Mouse (Mus musculus): ENCODE measurements around the gene Gpatch11. TPM values are rescaled to one million over a fixed set of nuclear protein-coding genes. Genes with fewer than 3 reads are reported as not detected.

Gpatch11 gene
- total and polyA plus RNA-seq, 3 experiments, result 4.4 to 39.9 (median 26.8) TPM

DNA sequence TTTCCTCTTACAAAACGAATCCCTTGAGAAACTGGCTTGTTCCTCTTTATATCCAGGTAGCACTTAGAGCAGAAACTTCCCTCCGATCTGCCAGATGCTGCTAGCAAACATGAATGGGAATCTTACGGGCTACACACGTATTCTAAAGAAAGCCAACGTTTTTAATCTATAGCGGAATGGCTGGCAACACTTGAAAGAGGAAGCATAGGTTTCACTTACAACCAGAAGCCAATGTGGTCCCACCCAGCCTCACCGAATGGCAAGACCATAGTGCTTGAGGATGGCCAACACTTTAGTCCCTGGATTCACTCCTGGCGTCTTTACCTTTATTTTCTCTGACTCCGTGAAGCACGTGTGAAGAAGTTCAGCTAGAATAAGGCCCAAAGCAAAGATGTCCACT is 20.9 kb downstream of the Gpatch11 start:
- H3K36me3 ChIP-seq (replicated peaks), result peaks cover 75% of the 10 kb centered on the region
- DNase-seq (ENCODE audit: low spot score) (no peak), ATAC-seq (ENCODE audit: extremely low read depth, insufficient number of reproducible peaks, low FRiP score, poor library complexity, severe bottlenecking) (no peak)
- H3K27me3 ChIP-seq (ENCODE audit: insufficient read depth, low read length), result no peaks in the 10 kb centered on the region
- TF ChIP-seq GATA1 (IDR thresholded peaks at IDR 0.05; ENCODE audit: borderline replicate concordance, low read length) (no peak), GATA2 (IDR thresholded peaks at IDR 0.05; ENCODE audit: borderline replicate concordance, low read depth, low read length) (no peak), POLR2AphosphoS5 (IDR thresholded peaks at IDR 0.05; ENCODE audit: insufficient replicate concordance, low read depth, low read length) (no peak)
- H3K4me3 ChIP-seq (ENCODE audit: low read depth, low read length), result no peak overlapping the region
- H3K4me1 ChIP-seq (ENCODE audit: insufficient read depth, low read depth, low read length), result no peaks in the 10 kb centered on the region
- no peaks in the 10 kb centered on the region for H3K9me3 ChIP-seq (replicated peaks)

DNA sequence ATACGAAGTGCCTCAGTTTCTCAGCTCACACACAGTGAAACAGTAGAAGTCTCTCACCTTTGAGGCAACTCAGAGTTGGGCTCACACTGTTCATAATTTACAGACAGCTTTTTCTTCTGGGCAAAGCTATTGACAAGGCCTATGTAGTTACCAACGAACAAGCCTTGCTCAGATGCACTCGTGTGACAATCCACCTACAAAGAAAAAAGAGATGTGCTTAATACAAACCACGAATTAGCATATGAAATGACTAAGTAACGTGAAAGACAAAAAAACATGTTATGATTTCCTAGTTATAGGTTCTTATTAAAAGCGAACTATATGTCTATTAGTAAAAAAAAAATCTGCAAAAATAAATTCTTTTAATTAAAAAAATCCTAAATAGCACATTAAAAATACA is 38.5 kb downstream of the Gpatch11 start:
- peaks cover 4% of the 10 kb centered on the region; the same call in 1 of the 2 replicates for H3K4me1 ChIP-seq (ENCODE audit: insufficient read depth, low read depth, low read length)
- ATAC-seq (ENCODE audit: extremely low read depth, insufficient number of reproducible peaks, low FRiP score, poor library complexity, severe bottlenecking) (no peak), DNase-seq (ENCODE audit: low spot score) (no peak)
- H3K27me3 ChIP-seq (ENCODE audit: insufficient read depth, low read length), result no peaks in the 10 kb centered on the region
- H3K4me3 ChIP-seq (ENCODE audit: low read depth, low read length), result no peak overlapping the region
- no peaks in the 10 kb centered on the region for H3K9me3 ChIP-seq (replicated peaks)
- TF ChIP-seq GATA1 (IDR thresholded peaks at IDR 0.05; ENCODE audit: borderline replicate concordance, low read length), result no peak
- TF ChIP-seq GATA2 (IDR thresholded peaks at IDR 0.05; ENCODE audit: borderline replicate concordance, low read depth, low read length), result no peak
- TF ChIP-seq TAL1 (conservative IDR thresholded peaks at IDR 0.05; ENCODE audit: low read depth, low read length), result no peak
- no peak for TF ChIP-seq CTCF (IDR thresholded peaks at IDR 0.05; ENCODE audit: low read depth, low read length)
- no peak for TF ChIP-seq POLR2AphosphoS5 (IDR thresholded peaks at IDR 0.05; ENCODE audit: insufficient replicate concordance, low read depth, low read length)
- peaks cover 83% of the 10 kb centered on the region for H3K36me3 ChIP-seq (replicated peaks)

DNA sequence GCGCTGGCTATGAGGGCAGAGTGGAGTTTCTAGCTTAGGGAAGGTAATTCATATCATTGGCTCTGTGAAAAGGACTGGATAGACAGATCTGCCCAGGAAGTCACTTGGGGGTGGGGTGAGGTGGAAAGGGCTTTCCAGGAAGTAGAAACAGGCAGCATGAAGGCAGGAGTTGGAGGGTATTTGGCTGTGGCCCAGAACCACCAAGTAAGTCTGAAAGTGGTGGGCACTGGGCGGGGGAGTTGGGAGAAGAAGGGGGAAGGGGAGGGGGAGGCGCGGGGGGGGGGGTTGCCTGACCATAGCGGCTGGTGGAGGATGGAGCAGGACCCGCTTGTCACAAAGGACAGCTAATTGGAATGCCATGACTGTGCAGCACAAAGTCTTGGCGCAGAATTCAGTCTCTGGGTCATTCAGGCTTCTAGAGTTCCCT is 46.5 kb downstream of the Gpatch11 start:
- Histone ChIP-seq H3K4me1 (ENCODE audit: insufficient read depth, low read depth, low read length) (peaks cover 17% of the 10 kb centered on the region), H3K9me3 (replicated peaks) (0 out of 2 replicates have a peak, but pooled peaks cover 2% of the 10 kb centered on the region), H3K27me3 (ENCODE audit: insufficient read depth, low read length) (no peaks in the 10 kb centered on the region), H3K4me3 (ENCODE audit: low read depth, low read length) (peak overlapping the region; percentile 77), H3K36me3 (replicated peaks) (peaks cover 37% of the 10 kb centered on the region)
- peak; percentile 29 for DNase-seq (ENCODE audit: low spot score)
- peak; percentile 19; the same call in 1 of the 2 replicates for ATAC-seq (ENCODE audit: extremely low read depth, insufficient number of reproducible peaks, low FRiP score, poor library complexity, severe bottlenecking)
- TF ChIP-seq CTCF (IDR thresholded peaks at IDR 0.05; ENCODE audit: low read depth, low read length), result no peak
- TF ChIP-seq POLR2AphosphoS5 (IDR thresholded peaks at IDR 0.05; ENCODE audit: insufficient replicate concordance, low read depth, low read length), result no peak
- no peak for TF ChIP-seq GATA1 (IDR thresholded peaks at IDR 0.05; ENCODE audit: borderline replicate concordance, low read length)
- TF ChIP-seq TAL1 (conservative IDR thresholded peaks at IDR 0.05; ENCODE audit: low read depth, low read length), result no peak
- TF ChIP-seq GATA2 (IDR thresholded peaks at IDR 0.05; ENCODE audit: borderline replicate concordance, low read depth, low read length), result no peak

DNA sequence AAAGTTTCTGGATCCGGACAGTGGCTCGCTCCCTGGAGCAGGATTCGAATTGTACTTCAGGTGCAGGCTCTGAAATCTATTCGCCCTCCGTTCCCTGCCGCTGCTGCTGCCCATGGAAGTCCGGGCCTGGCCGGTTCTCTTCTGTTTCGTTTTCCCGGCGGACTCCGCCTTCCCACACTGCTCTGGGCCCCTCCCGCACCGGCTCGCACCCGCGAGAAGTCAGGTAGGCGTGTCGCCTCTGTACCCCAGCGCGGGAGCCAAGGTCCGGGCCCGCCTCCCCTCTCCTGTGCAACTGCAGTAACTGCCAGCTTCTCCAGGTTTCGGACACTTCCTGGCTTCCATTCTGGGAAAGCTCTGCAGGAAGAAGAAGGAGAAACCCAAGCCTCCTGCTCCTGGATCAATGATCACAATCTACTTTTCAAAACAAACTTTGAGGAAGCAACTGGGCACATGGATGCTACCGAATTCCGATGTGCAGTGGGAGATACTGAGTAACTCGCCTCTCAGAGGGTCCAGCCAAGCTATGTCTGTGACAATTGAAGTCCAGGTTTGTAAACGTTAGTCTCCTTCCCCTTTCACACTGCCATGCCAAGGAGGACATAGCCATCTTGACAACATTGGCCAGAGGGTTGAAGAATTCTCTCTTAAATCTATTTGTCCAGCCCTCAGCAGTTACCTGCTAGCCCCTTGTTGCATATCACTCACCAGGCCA is 47.2 kb downstream of the Gpatch11 start, which contains the start of gene Eif2ak2:
Gene Eif2ak2 (minus strand): TSS at position 173 of the 712 bp plus-strand sequence.
- Histone ChIP-seq H3K36me3 (replicated peaks) (peaks cover 32% of the 10 kb centered on the region), H3K4me3 (ENCODE audit: low read depth, low read length) (peak within 1 kb of the TSS; percentile 77), H3K4me1 (ENCODE audit: insufficient read depth, low read depth, low read length) (peaks cover 17% of the 10 kb centered on the region), H3K27me3 (ENCODE audit: insufficient read depth, low read length) (no peaks in the 10 kb centered on the region), H3K9me3 (replicated peaks) (0 out of 2 replicates have a peak, but pooled peaks cover 2% of the 10 kb centered on the region)
- DNase-seq (ENCODE audit: low spot score), result peak; percentile 87
- TF ChIP-seq GATA1 (IDR thresholded peaks at IDR 0.05; ENCODE audit: borderline replicate concordance, low read length), result no peak
- TF ChIP-seq POLR2AphosphoS5 (IDR thresholded peaks at IDR 0.05; ENCODE audit: insufficient replicate concordance, low read depth, low read length), result no peak
- no peak for TF ChIP-seq CTCF (IDR thresholded peaks at IDR 0.05; ENCODE audit: low read depth, low read length)
- peak; percentile 98 for ATAC-seq (ENCODE audit: extremely low read depth, insufficient number of reproducible peaks, low FRiP score, poor library complexity, severe bottlenecking)

DNA sequence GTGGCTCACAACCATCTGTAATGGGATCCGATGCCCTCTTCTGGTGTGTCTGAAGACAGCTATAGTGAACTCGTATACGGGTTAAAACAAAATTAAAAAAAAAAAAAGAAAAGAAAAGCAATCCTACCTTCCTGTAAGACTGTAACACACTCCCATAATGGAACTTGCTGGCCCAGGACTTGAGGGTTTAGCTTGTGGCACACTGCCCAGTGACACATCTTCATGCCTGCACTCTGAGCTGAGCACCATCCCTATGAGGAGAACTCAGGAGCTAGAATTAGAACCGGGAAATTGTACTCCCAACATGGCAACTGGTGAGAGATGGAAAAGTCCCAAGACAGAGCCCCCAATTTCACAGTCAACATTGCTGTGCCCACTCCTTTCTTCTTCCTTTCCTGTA is 47.9 kb downstream of the Gpatch11 start:
- TF ChIP-seq POLR2AphosphoS5 (IDR thresholded peaks at IDR 0.05; ENCODE audit: insufficient replicate concordance, low read depth, low read length) (no peak), GATA2 (IDR thresholded peaks at IDR 0.05; ENCODE audit: borderline replicate concordance, low read depth, low read length) (no peak), GATA1 (IDR thresholded peaks at IDR 0.05; ENCODE audit: borderline replicate concordance, low read length) (no peak), CTCF (IDR thresholded peaks at IDR 0.05; ENCODE audit: low read depth, low read length) (no peak), TAL1 (conservative IDR thresholded peaks at IDR 0.05; ENCODE audit: low read depth, low read length) (no peak)
- no peak overlapping the region for H3K4me3 ChIP-seq (ENCODE audit: low read depth, low read length)
- DNase-seq (ENCODE audit: low spot score) (no peak), ATAC-seq (ENCODE audit: extremely low read depth, insufficient number of reproducible peaks, low FRiP score, poor library complexity, severe bottlenecking) (no peak)
- H3K27me3 ChIP-seq (ENCODE audit: insufficient read depth, low read length), result no peaks in the 10 kb centered on the region
- H3K36me3 ChIP-seq (replicated peaks), result peaks cover 25% of the 10 kb centered on the region
- peaks cover 17% of the 10 kb centered on the region for H3K4me1 ChIP-seq (ENCODE audit: insufficient read depth, low read depth, low read length)
- H3K9me3 ChIP-seq (replicated peaks), result 0 out of 2 replicates have a peak, but pooled peaks cover 2% of the 10 kb centered on the region

DNA sequence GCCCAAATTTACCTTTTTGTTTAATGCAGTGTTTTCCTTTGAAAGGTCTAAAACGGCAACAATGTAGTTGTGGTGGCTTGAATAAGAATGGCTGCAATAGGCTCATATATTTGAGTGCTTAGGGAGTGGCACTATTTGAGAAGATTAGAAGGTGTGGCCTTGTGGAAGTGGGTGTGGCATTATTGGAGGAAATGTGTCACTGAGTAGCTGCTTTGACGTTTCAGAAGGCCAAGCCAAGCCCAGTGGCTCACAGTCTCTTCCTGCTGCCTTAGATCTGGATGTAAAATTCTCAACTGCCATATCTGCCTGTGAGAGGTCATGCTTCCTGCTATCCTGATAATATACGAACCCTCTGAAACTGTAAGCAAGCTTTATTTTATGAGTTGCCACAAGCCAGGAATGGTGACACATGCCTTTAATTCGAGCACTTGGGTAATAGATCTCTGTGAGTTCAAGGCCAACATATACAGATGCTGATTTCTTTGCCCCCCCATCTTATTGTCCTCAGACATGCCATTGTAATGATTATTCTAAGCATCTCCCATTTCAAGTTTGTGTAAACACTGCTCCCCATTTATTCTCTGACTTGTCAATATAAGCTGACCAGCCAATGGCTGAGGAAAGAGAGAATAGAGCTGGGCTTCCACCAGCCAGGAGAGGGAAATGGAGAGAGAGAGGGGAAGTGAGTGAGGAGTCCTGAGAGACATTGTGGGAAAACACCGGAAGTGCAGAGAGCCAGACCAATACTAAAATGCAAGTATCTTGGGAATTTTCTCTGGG is 50.1 kb downstream of the Gpatch11 start:
- TF ChIP-seq GATA2 (IDR thresholded peaks at IDR 0.05; ENCODE audit: borderline replicate concordance, low read depth, low read length) (no peak), TAL1 (conservative IDR thresholded peaks at IDR 0.05; ENCODE audit: low read depth, low read length) (no peak), POLR2AphosphoS5 (IDR thresholded peaks at IDR 0.05; ENCODE audit: insufficient replicate concordance, low read depth, low read length) (no peak), GATA1 (IDR thresholded peaks at IDR 0.05; ENCODE audit: borderline replicate concordance, low read length) (no peak), CTCF (IDR thresholded peaks at IDR 0.05; ENCODE audit: low read depth, low read length) (no peak)
- peaks cover 13% of the 10 kb centered on the region for H3K4me1 ChIP-seq (ENCODE audit: insufficient read depth, low read depth, low read length)
- DNase-seq (ENCODE audit: low spot score) (no peak), ATAC-seq (ENCODE audit: extremely low read depth, insufficient number of reproducible peaks, low FRiP score, poor library complexity, severe bottlenecking) (no peak)
- H3K9me3 ChIP-seq (replicated peaks), result 0 out of 2 replicates have a peak, but pooled peaks cover 2% of the 10 kb centered on the region
- H3K36me3 ChIP-seq (replicated peaks), result peaks cover 10% of the 10 kb centered on the region
- H3K4me3 ChIP-seq (ENCODE audit: low read depth, low read length), result no peak overlapping the region
- H3K27me3 ChIP-seq (ENCODE audit: insufficient read depth, low read length), result peaks cover 5% of the 10 kb centered on the region; the same call in 1 of the 2 replicates
